Mouse (Mus musculus) 3T3-L1 (cell line): ENCODE data around the gene Pfkm.

Experiments
- DNase-seq: peaks from one replicate; pipeline ENCODE4 v3.0.0-alpha.2; 2015; ENCODE audit warnings: low read depth, low spot score

Gene Pfkm

DNA sequence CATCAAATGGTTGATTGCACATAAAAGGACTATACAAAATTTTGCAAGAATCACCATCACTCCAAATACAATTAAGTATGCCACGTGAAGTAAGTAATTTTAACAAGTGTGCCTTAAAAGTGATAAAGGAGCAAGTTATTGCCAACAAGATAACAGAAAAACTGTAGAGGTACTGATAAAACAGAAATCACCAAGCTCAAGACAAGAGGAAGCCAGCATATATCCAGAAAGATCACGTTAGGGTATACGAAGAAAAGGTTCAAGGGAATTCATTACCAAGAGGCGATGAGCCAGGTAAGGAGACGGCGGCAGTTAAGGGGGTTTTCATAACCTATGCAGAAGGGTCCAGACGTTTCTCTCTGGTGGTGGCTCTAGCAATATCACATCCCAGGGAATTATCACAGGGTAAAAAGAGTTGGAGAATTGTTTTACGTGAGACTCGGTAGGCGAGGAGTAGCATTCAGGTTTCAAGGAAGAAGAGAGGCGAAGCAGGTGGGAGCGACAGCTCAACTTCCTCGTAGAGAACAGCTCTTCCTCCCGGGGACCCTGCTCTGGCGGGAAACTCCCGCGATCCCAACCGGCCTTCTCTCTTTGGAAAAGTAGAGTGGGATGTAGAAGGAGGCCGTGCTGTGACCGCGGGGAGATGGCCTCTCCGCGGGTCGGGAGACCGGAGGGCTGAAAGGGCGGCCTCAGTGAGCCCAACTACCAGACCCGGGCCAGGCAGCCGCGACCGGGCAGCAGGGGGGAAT is at the start of gene Pfkm:
TSS of gene Pfkm (plus strand) at position 218 of the 749 bp plus-strand sequence.
- DNase-seq, result peak; percentile 50

DNA sequence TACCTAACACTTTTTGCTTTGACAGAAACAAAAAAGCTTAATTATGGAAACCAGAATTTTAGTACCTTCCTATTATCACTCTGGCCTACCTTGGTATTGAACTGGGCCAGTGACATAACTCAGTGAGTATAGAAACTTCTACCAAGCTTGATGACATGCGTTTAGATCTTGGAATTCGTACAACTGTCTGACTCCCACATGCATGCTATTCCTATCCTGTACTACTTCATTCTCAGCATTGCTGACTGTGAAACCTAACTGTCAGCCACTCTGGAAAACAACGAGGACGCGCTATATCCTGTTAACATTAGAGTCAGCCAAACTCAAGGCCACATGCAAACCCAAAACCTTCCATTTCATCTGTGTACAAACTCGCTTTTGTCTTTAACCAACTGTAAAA is 48.4 kb upstream of the Pfkm start:
- no peak for DNase-seq

DNA sequence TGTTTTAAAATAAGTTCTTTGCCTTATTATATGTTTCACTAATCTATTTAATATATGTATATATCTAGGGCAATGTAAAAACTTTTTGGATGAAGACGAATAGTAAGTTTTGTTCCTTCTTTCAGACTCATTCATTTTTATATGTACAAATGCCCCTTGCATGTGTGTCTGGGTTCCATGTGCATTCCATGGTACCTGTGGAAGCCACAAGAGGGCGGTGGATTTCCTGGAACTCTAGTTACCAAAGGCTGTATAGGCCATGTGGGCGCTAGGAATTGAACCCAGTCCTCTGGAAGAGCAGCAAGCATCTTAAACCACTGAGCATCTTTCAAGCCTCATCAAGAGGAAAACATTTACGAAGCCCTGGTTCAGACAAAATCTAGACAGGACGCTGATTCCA is 48.0 kb upstream of the Pfkm start:
- no peak for DNase-seq

DNA sequence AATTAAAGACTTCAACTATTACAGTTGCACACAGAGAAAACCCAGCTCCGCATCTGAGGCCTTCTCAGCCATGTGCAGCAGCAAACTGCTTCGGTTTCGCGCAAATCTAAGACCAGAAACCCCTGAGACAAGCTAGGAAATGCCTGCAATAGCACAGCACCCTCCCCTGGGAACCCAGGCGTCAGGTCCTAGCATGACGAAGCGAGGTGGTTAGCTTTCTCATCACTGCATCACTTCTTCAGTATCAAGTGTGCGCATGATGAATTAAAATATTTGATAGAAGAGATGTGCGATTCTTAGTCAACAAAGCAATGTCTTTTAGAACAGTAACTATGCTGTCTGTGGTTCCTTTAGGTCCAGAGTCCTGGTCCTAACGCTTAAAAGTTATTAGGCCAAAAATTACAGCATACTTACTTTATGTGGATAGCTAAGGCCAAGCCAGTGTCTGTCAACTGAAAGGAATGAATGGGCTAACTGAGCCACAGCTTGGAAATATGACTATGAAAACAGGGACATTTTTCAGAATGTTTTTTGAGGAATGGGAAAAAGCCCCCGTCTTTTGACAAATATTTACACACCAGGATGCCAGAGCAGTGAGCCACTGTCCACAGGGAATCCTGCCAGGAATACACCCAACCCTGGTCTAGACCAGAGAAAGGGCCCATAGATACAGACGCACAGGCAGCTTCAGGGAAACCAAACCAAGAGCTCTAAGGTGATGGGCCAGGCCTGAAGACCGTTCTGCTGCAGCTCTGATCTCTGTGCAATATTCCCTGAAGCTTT is 43.3 kb upstream of the Pfkm start:
- DNase-seq, result peak; percentile 91

DNA sequence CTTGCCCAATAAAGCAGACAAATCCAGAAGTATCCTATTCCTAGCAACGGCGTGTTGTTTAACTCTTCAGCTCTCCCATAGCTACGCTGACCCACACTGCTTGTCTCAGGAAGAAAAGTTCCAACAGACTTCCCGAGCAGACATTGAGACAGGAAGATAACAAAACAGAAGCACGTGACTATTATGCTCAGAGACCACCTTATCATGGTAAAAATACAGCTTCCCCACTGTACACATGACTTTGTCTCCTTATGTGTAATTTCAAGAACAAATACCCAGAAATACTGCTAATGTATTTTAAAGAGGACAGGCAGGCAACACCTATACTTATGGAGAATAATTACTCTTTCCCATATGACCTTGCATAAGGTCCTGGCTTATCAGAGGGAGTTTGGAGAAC is 40.7 kb upstream of the Pfkm start:
- DNase-seq, result no peak

DNA sequence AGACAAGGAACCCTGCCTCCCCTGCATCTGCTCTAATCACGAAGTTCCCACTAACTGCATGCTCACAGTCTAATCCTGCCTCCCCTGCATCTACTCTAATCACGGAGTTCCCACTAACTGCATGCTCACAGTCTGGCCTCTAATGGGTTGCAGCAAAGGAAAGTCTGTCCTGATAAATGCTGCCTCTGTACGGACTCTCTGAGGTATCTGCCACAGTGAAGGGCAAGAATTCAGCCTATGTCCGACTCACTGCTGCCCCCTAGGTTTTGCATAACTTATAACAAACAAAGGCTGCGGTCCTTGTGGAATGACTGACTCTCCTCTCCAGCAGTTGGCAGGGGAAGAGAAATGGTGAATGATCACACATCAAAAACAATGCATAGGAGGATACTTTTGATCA is 37.1 kb upstream of the Pfkm start:
- DNase-seq, result peak; percentile 72

DNA sequence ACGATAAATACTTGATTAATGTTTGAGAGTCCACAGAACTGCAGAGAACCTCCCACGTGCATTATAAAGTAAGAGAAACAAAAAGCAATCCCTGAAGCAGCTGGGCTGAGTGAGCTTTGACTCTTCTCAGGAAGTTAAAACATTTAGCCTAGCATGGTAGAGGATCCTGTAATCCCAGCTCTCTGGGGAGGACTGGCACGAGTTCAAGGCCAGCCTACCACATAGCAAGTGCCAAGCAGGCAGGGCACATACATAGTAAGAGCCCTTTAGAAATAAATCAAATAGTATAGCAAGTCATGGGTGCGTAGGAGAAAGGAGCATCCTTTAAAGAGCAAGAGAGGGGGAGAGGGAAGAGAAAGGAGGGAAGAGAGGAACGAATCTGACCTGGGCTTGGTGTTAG is 26.5 kb upstream of the Pfkm start:
- no peak for DNase-seq

DNA sequence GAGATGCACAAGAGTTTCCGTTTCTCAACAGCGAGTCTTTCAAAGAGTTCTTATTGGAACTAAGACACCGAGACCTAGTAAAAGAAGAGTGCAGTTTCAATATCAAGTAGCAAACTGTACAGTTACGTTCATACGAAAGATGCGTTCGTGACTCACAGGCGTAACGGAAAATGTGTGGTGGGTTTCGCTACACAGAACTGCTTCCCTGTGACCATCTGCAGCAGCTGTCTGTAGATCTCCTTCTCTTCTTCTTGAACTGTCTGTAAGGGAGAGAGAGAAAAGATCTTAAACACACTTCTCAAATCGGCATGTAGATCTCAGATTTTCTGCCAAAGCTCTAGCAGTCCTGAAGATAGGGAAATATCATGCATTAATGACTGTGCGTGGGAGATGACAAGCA is 25.8 kb upstream of the Pfkm start:
- DNase-seq, result no peak

DNA sequence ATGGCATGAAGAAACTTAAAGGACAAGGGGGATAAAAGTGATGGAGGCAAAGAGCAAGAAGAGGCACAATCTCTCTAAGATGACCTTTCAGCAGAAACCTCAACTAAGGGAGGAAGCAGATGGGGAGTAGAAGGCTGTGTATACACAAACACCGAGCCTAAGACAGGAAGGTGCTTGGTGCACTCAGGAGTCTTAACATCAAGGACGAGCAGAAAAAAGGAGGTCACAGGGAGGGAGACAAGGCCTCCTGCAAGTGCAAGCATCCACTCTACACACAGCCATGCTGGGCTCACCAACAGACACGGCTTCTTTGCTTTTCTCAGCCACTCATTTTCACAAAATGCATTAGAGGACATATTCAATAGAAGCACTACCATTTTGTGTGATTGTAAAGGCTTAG is 24.9 kb upstream of the Pfkm start:
- DNase-seq, result no peak

DNA sequence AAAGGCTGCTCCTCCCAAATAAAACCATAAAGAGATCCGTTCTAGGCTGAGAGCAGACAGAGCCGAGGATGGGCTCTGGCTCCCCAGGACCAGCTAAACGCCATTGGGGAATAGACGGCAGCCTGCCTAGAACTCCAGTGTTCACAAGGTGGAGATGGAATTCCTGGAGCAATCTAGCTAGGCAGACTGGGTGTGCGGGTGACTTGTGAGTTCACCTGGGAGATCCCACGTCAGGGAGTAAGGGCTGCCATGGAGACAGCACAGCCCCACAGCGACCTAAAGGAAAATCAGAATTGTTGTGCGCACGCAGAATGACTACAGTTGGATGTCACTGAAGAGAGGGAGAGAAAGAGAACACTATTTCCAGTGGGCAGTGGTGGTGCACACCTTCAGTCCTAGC is 23.9 kb upstream of the Pfkm start:
- DNase-seq, result no peak

DNA sequence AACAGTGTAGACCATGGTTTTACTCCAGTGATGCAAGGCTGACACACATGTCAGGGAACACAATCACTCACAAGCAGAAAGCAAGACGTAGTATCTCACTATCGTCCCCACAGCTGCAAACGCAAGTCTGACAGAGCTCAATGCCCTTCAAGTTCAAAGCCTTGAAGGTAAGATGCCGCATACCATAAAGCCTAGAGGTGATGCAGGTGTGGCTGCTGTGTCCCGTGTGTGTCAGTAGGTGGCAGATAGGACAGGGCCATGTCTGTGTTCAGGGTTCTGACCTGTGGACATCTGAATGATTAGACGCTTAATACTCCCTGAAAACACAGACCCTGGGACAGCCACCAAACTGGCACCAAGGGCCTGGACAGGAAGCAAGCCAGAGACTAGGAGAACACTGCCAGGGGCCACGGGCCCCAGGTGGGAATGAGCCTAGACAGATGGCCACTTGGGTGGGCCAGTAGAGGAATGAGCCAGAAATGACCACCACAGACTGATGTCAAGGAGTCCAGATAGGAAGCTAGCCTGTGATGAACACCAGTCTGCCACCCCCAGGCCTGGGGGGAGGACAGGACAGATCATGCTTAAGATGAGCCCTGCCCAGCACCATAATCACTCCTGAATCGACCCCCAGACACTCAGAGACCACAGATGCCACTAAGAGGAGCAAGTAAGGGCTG is 22.7 kb upstream of the Pfkm start:
- DNase-seq, result no peak

DNA sequence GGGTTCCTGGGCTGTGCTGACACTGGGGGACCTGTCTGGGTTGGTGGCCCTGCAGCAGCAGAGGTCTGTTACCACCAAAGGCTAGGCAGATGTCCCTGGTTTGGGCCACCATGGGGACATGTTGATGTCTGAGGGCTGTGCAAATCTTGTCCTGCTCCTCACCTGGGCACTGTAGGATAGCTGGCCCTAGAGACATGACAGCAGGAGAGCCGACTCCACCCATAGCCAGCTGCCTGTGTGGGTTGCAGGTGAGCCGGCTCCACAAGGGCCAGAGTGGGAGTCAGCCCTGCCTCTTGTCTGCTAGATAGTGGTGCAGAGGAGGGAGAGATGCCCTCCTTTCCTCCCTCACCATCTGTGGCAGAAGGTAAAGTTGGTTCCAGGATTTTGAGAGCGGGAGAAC is 22.0 kb upstream of the Pfkm start:
- no peak for DNase-seq

DNA sequence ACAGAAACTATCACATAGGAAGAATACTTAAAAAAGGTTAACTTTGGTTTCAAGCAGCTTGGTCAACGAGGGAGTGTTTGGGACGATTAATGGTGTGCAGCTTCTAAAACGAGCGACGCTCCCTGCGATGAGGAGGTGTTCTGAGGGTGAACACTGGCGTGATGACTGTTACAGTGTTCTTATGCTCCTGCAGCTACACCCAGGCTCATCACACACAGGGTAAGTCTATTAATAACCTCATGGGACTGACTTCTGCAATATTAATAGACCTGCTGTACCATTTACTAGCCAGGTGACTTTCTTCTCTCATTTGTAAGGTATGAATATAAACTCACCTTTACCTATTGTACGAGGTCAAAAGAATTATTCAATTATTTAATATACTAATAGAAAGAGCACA is 17.9 kb upstream of the Pfkm start:
- no peak for DNase-seq

DNA sequence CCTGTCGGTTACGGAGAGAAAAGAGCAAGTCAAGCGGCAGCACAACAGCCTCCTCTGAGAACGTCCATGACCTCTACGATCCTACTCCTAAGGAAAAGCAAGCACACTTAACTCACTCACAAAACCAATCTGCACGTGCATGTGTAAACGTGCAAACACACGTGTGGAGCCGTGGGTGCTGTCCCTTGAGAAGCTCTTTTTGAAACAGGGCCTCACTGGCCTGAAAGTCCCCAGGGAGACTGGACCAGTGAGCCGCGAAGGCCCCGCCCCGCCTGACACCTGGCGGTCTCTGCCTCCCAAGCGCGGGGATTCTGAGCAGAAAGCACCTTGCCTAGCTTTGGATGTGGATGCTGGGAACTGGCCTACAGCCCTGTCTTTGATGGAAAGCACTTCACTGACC is 17.4 kb upstream of the Pfkm start:
- no peak for DNase-seq

DNA sequence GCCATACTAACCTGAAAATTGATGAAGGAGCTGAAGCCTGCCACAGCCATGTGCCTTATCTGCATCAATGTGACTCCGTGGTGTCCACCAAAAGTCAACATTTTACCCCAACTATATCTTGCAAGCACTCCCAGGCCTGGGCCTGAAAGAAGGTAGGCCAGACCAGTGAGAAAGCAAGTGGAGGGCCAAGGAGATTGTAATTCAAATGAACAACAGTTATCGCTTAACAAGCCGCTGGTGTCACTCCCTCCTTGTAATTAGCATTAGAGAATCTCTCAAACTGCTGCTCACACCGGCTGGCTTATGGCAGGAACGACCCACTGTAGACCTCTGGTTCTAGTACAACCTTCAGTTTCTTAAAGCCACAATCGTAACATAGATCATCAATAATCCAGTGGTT is 15.5 kb upstream of the Pfkm start:
- no peak for DNase-seq

DNA sequence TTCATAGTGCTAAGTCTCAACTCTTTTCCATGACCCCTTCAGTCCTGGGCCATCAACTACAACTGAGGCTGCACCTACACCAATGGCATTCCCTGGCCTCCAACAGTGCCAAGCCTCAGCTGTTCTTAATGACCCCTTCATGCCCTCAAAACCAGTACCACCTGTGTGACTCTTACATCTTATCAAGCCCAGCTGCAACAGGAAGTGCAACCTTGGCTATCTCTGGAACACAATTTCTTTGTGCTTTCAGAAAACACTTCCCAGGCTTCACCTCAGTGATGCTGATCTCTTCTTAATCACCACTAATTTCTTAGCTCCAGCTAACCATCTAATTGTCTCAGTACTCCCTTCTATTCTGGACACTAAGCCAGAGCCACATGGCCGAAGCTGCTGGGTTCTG is 3.5 kb upstream of the Pfkm start:
- no peak for DNase-seq

DNA sequence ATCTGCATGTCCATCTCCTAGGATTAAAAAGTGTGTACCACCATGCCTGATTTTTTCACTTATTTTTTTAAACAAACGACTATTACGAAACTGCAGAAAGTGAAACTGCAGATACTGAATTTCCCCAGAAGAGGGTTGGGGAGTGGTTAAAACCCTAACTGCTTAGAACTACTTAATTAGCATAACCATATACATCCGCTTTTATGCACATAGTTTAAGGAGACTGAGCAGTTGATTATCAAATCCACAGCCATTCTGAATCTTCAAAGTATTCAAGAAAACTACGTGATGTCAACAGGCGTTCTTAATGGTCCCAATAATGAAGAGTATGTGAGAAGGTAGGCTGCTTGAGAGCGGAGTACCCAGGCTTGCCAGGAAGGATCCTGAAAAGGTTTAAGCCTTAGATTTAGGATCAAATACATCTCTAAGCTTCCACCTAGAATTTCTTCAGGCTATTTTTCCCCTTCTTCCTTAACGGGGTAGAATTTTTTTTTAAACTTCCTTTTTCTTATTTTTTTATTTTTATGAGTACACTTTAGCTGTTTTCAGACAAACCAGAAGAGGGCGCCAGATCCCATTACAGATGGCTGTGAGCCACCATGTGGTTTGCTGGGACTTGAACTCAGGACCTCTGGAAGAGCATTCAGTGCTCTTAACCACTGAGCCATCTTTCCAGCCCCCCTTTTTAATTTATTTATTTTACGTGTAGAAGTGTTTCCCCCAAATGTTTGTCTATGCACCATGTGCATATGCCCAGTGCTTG is 2.8 kb upstream of the Pfkm start:
- peak; percentile 72 for DNase-seq

DNA sequence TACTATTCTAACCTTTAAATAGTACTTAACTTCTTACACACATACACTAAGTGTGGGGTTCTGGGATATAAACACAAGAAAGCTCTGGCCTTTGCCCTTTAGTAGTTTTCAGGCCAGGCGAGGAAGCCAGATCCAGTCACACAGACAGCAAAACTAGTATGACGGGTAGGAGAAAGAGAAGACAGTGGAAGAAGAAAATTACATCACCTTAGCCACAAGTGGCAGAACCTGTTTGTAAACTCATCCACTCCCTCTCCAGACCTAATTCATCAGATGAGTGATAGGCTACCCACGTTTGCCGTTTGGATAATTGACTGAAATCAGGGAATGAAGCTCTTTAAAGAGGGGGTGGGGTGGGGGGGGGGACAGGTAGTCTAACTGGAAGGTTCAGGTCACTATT is 548 bp upstream of the Pfkm start:
- no peak for DNase-seq

DNA sequence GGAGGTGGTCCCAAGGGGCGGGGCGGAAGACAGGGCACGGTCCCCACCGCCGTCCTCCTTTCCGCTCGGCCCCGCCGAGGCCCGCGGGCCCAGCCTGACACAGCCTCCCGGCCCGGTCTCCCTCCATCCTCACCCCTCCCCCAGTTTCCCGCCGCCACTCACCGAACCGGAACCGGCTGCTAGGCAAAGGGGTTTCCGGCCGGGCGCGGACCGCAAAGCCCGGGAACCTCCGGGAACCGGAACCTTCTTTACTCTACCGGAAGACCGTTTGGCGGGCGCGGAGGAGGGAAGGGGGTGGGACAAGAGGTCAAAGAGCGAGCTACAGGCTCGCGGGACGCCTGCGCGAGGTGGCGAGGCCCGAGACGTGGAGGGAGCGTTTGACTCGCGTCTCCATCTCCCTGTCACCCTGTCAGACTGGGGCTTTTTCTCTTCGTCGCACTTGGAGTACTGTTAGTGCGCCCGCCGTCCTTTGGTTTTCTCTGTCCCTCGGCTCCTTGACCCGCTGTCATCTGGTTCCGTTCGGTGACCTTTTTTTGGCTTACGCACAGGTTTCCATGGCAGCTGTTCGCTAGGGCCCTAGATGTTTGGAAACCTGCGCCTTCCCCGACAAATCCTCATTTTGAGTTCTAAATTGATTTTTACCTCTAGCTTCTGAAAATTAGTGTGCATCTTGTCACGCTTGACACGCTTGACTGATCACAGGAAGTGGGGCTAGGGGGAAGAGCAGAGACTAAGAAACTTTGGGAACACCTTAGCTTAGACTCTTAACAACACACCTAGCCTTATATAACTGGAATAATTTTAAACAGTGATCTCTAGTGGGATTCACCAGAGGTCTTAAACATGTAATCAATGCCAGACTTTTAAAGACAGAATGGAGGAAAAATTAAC is 977 bp downstream of the Pfkm start, which contains the start of gene Senp1:
TSS of gene Senp1 (minus strand) at position 624 of the 891 bp plus-strand sequence.
- DNase-seq, result peak; percentile 91

DNA sequence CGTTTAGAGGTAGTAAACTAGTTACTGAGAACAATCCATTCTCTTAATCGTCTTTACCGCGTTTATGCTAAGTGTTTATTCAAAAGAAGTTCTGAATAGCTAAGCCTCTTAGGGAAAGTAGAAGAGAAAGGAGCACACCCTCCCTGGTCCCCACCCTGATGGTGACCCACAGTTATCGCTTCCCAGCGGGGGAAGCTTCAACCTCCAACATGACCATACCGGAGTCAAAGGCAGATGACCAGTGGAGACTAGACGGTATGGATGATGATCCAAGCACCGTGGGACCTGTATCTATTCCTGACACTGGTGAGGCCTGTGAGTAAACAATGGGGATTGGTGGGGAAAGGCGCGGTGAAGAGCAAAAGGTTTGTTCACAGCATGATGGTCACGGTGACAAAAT is 2.5 kb downstream of the Pfkm start:
- DNase-seq, result no peak

DNA sequence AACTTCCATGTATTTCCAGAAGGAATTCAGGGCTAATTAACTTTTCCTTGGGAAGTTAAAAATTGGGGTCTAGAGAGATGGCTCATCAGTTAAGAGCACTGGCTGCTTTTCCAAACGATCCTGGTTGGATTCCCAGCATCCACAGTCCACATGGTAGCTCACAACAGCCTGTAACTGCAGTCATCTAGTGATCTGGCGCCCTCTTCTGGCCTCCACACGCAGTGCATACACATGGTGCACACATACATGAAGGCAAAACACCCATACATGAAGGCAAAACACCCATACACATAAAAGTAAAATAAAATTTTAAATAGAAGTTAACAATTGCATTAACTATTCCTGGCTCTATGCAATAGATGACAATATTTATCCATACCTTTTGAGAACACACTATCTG is 4.6 kb downstream of the Pfkm start:
- no peak for DNase-seq
